Mouse (Mus musculus) bone marrow, adult 2 months (tissue): ENCODE data around the gene Traf3ip3.

Experiments used
- CTCF ChIP-seq: fragments of 200-500 bp; IDR thresholded peaks from 2 replicates; pipeline ENCODE4 v1.5.1; 2011; ENCODE audit warnings: low read length, control low read depth; ENCODE audit not compliant: control insufficient read depth, insufficient read depth
- POLR2A ChIP-seq: fragments of 200-500 bp; IDR thresholded peaks from 2 replicates; pipeline ENCODE4 v1.6.1; 2011; ENCODE audit warnings: low read depth, mild to moderate bottlenecking, control low read depth, low read length, borderline replicate concordance; ENCODE audit not compliant: control insufficient read depth

GRCm38 (mm10) chr1:193133726-193134125 is 67.8 kb downstream of the Traf3ip3 start:
- no peak for TF ChIP-seq POLR2A
- TF ChIP-seq CTCF, result no peak
